Mouse (Mus musculus) embryo, embryonic 9.5 days (tissue): ENCODE data around the gene Gm49711.
A peak's percentile ranks its signal among the peaks of the same experiment; 100 is the strongest.

Experiments used
- DNase-seq: peaks from one replicate; pipeline ENCODE4 v3.0.0-alpha.2; 2017; ENCODE audit errors: extremely low spot score

The Gm49711 gene

DNA sequence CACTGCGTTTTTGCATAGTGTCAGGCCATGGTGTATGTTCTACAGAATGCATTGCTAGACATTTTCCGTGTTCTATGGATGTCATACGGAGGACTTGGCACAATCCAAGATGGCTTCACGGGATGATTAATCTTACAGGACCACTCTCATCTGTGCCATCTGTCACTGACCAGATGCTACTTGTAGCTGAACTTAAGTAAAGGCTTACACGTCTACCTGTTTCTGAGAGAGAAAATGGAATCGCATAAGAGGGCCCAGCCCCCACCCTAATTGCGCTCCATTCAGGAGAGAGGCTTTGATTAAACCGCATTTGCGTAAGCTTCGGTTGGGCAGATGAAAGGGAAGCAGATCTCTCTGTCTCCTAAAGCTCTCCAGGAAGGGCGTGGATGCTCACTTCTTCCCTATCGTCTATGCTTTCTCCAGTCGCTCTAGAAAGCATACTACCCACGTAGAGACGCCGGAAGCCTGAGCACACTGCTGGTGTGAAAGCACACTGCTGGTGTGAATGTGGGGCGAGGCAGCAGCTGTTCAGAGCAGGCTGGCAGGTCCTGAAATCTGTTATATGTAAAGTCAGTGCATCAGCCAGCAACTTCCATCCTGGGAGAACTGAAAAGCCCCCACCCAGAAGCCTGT lies 62.9 kb downstream of the Gm49711 start:
- no peak for DNase-seq

DNA sequence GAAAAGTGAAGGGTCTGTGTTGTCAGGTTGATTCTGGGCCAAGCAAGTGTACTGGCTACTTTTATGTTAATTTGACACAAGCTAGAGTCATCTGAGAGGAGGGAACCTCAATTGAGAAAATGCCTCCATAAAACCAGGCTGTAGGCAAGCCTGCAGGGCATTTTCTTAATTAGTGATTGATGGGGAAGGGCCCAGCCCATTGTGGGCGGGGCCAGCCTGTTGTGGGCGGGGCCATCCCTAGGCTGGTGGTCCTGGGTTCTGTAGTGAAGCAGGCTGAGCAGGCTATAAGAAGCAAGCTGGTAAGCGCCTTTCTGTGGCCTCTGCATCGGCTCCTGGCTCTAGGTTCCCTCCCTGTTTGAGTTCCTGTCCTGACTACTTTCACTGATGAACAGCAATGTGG lies 69.1 kb downstream of the Gm49711 start:
- DNase-seq, result no peak

DNA sequence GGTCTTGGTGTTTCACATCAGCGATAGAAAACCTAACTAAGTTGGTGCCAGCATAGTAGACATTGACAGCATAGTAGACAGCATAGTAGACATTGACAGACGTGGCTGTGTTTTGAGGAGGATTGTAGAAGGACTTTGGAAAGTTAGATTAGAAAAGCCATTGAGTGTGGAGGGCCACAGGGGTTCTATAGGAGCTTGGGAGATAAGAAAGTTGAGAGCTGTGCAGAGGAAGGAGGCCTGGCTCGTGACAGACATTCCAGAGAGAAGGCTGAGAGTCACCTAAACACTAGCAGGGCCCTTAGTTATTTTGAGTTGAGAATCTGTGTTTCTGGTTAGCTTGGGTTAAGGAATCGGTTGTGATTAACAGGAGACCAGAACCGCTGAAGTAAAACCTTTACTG lies 69.5 kb downstream of the Gm49711 start:
- DNase-seq, result no peak

DNA sequence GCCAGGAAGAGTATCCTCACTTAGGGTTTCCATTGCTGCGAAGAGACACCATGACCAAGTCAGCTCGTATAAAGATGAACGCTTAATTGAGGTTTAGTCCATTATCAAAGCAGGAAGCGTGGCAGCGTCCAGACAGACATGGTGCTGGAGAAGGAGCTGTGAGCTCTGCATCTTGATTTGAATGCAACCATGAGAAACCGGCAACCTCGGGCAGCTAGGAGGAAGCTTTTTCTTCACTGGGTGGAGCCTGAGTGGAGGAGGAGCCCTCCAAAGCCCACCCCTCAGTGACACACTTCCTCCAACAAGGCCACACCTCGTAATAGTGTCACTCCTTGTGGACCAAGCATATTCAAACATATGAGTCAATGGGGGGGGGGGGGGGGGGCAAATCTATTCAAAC lies 71.7 kb downstream of the Gm49711 start:
- DNase-seq, result no peak

DNA sequence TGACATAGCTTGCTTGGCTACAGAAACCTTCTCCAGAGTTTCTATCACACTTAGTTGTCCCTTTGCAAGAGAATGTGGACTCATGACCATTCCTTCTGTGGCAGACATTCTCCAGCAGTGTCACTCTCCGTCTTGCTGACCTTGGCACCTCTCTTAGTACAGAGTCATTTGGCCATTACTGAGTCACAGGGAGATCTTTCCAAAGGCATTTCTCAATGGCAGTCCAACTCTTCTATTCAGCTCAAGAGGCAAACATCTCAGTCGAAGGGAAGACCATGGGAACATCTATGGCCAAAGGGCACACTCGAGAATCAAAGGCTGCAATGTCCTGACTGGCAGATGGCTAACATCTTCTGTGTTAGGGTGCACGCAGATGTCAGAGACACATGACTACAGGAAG lies 74.4 kb downstream of the Gm49711 start:
- no peak for DNase-seq

DNA sequence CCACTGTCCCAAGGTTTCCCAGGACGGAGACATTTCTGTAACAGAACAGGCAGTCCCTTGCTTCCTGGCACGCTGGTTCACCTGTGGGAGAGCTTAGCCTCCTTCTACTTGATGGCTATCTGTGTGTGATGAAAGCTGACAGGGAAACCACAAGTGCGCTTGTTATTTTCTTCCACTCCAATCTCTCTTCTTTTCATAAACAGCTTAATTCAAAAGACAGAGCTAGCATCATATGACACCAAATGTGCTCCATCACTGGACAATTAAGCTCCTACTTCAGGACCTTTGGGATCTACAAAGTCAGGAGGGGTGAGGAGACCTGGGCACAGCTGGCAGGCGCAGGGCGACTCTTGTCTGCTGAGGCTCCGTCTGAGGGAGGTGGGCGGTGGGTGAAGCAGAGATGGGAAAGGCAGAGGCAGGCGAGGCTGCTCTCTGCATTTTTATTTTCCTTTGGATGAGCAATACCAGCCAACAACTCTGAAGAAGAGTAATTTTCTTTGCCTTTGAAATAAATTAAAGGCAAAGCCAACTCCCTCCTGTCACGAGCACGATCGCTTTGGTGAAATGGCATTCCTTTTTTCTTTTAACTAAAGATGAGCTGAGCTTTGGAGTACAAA lies 76.1 kb downstream of the Gm49711 start:
- no peak for DNase-seq

DNA sequence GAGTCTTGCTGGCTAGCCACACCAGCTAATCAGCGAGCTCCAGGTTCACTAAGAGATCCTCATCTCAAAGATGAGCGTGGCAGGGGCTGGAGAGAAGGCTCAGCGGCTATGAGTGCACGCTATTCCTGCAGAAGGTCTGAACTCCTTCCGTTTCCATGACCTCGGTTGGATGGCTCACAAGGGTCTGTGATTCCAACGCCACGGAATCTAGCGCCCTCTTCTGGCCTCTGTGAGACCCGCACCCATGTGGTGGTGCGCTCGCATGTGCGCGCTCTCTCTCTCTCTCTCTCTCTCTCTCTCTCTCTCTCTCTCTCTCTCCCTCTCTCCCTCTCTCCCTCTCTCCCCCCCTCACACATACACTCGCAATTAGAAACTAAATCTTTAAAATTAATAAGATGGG lies 78.2 kb downstream of the Gm49711 start:
- no peak for DNase-seq

DNA sequence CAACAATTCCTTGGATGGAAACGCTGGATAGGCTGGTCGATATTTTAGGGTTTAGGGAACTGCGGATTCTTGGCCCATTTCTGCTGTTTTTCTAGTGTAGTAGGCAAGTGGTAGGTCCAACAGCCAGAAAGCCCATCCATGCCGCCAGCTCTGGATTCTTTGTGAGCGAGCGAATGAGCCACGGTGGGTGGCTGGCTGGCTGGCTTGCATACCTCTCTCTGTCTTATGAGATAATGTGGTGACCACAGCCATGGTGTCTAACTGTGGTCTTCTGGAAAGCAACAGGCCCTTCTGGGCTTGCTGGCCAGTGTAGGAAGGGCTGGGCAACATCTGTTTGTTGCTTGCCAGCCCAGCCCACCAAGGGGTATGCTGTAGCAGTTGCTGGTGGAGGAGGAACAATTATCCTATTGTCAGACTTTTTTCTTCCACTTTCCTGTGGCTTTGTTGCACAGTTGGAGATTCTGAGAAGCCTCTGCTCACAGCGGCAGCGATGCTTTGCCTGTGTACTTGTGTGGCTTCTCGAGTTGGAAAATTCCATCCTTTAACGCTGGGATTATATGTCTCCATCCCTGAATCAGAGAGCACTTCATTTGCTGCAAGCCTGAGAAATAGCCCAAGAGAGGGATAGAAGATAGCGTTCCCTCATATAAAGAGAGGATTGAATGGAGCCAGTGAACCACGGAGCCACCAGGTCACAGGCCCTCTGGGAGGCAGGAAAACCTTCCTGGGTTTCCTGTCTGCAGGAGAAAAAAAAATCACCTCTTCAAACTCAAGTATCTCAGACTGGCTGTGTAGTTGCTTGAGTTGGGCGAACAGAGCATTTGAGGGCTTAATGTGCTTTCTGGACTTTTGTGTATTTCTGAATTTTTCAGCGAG lies 81.5 kb downstream of the Gm49711 start:
- DNase-seq, result peak; percentile 48

DNA sequence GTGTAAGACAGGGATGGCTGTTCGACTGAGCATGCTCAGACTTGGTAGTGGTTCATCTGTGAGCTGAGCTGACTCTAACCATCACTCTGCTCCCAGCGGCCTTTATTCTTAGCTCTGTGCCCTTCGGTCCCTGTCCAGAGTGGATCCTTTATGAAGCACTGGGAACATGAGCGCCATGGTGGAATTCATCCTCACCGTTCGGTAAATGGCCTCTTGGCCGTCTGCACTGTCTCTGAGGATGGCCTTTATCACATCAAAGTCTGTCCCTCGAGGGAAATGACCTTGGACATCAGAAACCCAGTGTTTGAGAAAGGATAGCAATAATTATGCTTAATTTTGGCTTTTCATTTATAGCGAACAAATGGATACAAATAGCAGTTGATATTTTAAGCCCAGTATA lies 82.2 kb downstream of the Gm49711 start:
- DNase-seq, result no peak

DNA sequence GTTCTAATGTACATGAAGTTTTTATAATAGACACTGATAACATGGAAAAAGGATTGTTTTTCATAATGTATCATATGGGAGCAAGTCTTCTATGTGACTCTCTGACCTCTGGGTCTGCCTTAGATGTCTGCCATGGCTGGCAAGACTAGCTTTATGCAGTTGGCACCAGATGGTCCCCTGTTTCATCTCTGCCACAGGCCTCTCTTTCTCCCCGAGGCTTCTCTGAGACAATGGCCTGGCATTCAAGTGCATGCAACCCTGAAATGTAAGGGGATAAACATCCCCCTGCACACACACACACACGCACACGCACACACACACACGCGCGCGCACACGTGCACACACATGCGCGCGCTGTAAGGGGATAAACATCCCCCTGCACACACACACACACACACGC lies 82.9 kb downstream of the Gm49711 start:
- DNase-seq, result no peak

DNA sequence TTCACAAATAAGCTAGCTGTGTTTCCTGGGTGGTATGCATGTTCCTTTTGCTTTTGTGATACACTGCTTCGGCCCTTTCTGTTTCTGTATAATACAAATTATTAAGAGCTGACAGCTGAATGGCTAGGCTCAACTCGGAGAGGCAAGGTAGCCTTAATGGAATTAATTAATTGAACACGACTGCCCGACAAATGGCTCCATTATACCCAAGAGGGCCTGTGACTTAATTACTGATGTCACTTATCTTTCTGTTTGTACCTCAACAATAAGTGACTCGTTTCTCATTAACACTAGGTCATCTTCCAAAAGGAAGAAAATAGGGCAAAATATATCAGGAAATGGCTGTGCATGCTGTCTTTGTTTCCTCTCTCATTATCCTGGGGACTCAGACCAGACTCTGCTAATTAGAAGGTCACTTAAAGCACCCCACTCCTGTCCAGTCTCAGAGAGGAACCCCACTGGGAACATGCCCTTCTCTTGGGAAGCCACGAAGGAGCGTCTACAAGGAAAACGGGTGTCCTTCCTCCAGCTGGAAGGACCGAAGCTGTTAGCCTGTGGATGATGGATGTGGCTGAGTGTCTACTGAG lies 84.4 kb downstream of the Gm49711 start:
- no peak for DNase-seq

DNA sequence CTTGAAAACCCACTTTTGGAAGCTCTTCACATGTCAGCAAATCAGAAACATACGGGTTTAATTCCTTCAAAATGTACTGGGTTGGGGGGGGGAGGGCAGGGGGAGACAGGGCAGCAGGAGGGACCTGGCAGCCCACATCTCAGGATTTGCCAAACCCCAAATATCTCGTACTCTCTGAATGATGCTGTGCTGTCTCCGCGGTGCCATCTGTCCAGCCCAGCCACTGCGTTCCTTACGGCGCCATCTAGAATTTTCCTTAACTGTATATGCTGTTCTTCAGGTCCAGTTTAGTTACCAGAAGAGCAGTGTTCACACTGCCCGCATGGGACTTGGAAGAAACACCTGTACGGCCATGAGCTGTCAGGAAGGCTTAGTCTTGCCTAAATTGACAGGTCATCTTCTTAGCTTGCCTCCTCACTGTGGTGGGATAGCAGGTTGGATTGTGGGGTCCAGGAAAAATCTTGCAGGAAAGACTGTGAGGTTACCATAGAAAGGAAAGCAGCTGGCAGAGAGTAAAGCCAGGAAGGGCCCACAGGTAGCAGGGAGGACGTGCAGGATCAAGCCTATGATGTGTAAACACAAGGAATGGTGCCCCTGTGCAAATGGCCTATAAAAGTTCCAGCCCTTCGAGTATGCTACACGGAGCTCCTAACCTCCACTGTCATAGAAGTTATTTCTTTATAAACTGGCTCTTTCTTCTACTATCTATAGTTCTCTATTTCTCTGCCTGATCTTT lies 89.7 kb downstream of the Gm49711 start:
- no peak for DNase-seq

DNA sequence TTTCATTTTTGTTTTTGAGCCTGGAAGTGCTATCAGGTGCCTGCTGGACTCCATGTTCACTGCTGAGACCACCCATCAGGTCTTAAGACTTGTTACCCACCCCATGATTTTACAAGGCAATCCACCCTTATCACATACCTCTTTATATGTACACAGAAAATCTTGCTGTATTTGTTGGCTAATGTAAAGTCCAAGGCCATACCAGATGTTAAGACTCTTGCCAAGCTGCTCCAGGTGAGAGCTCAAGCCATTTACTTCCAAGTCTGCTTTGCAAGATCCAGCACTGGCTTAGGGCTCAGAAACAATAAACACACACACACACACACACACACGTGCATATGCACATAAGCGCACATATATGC lies 90.2 kb downstream of the Gm49711 start:
- no peak for DNase-seq

DNA sequence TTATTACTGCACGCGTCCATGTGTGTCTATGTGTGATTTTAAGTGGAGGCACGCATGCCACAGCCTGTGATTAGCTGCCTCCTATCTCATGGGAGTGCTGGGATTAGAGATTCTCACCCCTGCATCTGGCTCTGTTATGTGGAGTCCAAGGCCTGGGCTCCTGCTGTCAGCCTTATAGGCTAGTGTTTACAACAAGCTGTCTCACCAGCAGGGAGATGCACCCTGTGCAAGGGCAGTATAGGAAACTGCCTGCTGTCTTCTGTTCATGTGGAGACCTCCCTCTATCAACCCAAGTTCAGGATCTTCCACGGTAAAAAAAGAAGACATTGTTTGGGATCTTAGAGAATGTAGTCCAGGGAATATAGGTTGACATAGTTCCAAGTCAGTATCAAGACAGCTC lies 92.9 kb downstream of the Gm49711 start:
- DNase-seq, result no peak

DNA sequence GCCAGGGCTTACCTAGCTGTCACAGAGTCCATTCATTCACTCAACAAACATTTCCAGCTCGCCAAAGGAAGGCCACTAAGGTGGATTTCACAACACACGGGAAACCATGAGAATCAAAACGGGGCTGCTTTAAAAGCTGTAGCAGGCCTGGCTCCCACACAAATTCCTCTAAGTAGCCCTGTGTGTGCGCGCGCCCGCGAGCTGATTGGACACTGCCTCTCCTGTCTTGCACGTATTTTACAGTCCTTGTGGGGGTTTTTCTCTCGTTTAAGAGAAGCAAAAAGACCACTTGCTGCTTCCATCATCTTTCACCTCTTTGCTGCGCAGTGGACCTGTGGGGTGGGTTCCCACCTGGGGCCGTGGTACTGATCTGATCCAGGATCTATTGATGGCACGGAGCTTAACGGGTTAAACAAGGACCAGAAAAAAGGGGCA lies 99.9 kb downstream of the Gm49711 start:
- DNase-seq, result no peak

DNA sequence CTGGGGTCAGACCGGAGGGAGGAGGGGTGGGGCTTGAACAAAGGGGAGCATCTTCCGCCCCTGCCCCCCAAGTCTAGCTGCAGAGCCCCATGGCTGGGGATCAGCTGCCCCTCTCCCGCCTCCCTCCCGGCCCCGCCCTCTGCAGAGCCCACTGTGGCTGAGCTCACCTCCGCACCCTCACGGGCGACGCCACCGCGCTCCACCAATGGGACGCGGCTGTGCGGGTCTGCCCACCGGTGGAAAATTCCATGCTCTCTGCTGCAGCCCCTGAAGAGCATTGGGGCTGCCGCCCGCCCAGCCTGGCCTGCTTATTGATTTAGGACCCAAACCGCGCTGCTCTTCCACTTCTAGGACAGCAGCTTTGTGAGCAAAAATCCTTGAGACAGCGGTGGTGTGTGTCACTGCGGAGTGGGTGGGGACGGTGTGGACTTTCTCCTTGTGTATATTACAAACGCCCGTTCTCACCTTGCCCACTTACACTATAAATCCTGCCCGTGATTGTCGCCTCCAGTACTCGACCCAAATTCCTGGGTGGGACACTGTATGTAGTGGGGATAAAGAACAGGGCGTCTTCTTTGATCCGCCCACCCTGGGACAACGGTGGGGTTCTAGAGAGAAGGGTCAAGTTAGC lies 100.5 kb downstream of the Gm49711 start:
- DNase-seq, result peak; percentile 79

DNA sequence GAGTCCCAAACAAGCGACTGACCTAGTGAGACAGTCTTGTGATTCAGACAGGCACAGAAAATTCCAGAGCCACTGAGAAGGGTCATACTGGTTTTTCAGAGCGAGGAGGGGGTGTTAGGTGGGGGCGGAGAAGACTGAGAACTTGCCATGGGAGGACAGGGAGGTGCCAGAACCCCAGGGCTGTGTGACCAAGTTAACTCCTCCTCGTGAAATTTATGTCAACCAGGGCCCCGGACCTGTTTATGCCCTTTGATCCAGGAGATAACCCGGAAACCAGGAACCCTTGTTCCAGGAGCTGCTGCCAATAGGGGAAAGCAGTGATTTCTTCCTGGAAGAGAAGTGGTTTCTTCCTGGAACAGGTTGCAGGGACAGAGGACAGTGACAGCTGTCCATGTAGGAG lies 101.0 kb downstream of the Gm49711 start:
- DNase-seq, result no peak

DNA sequence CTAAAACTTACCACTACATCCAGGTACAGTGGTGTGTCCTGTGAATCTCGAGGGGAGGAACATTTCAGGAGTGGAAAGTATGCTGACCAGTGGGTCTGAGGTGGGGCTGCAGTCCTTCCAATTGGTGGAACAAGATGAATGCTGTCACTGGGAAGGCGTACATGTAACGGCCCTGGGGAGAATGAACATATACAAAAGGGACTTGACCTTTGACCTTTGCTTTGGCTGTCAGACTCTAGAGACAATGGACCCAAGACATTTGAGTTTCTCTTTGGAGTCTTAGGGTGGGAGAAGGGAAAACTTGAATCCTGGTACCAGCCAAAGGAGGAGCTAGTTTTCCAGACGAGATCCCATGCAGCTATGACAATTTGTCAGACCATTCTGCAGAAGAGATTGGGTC lies 104.2 kb downstream of the Gm49711 start:
- peak; percentile 45 for DNase-seq

DNA sequence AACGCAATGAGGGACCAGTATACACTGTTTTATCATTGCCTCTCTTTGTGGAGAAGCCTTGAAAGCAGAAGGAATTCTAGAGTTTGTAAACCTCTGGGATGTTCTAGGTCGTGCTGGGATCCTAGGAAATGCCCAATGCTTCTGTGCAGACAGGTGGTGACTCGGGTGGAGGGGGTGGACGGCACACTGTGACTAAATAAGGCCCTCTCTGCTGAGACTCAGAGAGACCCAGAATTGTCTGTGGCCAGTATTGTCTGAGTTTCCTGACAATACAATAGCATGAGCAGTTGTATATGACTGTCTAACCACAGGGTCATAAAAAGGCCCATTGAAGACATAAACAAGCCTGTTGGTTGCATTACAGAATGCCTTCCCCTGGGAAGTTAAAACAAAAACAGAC lies 105.4 kb downstream of the Gm49711 start:
- no peak for DNase-seq

DNA sequence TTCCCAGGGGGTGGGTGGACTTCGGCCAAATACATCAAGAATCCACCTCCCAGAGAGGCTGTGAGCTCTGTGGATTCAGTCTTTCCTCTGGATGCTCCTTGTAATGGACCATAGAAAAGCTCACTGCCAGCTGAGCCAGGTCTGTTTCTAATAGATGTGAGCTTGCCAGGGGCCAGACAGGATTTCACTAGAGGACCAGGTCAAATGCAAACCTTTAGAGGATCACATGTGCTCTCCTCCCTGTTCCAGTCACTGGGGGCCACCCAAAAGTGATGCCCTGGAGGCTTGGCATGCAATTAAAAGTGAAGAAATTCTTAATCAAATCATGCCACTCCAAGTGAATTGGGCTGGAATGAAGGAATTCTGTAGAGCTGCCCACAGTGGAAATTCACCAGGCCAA lies 117.9 kb downstream of the Gm49711 start:
- DNase-seq, result no peak

DNA sequence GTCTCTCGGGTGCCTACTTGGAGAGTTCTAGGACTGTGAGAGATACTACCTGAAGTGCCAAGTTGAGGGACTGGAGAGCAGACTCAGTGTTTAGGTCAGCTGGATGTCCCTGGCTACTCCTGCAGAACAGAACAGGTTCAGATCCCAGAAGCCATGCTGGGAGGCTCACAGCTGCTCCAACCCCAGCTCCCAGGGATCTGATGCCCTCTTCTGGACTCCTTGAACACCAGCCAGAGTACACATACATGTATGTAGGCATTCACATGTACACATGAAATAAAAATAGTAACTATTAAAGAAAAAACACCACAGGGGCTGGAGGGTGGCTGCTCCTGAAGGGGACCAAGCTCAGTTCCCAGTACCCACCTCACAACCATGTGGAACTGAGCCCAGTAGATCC lies 119.6 kb downstream of the Gm49711 start:
- DNase-seq, result no peak

DNA sequence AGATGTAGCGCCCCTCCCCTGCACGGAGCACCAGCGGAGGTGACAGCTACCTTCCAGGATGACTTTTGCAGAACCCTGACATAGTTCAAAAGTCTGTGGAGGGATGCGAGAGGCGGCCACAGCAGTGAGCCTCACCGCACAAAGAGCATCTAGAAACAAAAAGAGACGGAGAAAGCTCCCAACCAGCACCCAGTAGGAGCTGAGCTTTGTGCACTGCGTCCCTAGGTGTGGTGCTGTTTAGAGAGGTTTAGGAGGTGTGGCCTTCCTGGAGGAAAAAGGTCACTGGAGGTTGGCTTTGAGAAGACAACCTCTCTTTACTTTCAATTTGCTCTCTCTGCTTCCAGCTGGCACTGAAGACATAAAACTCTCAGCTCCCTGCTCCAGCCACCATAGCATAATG lies 121.2 kb downstream of the Gm49711 start:
- DNase-seq, result no peak
